8 mouse cellular contexts compared by ENCODE assay signal in genomic region chr6:110646901-110647300, GRCm38 (mm10). TPM values are rescaled to one million over a fixed set of nuclear protein-coding genes. Genes with fewer than 3 reads are reported as not detected.
DNase-seq lines count a peak whose midpoint lies in the region; ATAC-seq lines count a peak whose summit lies in the region.

No protein-coding gene starts in this region.

- intact Hi-C loops in heart, postnatal 36 days (cut with DNase I) = no loop called here
- intact Hi-C loops in gastrocnemius, postnatal 36 days (cut with DNase I) = no loop called here

- no peaks in the 10 kb centered on the region for H3K9me3 ChIP-seq in heart, embryonic 12.5 days (replicated peaks)
- H3K9me3 ChIP-seq in forebrain, embryonic 14.5 days (replicated peaks; ENCODE audit: control insufficient read depth, low read length) = no peaks in the 10 kb centered on the region
- H3K9me3 ChIP-seq in neural tube, embryonic 13.5 days = no peaks in the 10 kb centered on the region

- H3K27me3 ChIP-seq in heart, embryonic 12.5 days (replicated peaks) = peaks cover 59% of the 10 kb centered on the region
- peaks cover 20% of the 10 kb centered on the region for H3K27me3 ChIP-seq in forebrain, embryonic 14.5 days (replicated peaks; ENCODE audit: control insufficient read depth, insufficient read depth, low read length)
- H3K27me3 ChIP-seq in neural tube, embryonic 13.5 days = peaks cover 45% of the 10 kb centered on the region

- no peaks in the 10 kb centered on the region for H3K36me3 ChIP-seq in heart, embryonic 12.5 days
- no peaks in the 10 kb centered on the region for H3K36me3 ChIP-seq in forebrain, embryonic 14.5 days (ENCODE audit: control insufficient read depth, insufficient read depth, low read length)
- H3K36me3 ChIP-seq in neural tube, embryonic 13.5 days = no peaks in the 10 kb centered on the region

- no peak for DNase-seq in heart, postnatal 36 days
- peak; percentile 16 for DNase-seq in forebrain, embryonic 14.5 days (ENCODE audit: low spot score)
- peak; percentile 31 to 49 for DNase-seq in layer of hippocampus, postnatal 25 days (ENCODE audit: extremely low spot score in 1 of 2, low spot score in 1 of 2)
- no peak for DNase-seq in gastrocnemius, postnatal 36 days

- H3K4me2 ChIP-seq in heart, embryonic 12.5 days = peak overlapping the region; percentile 80
- peak overlapping the region; percentile 94 for H3K4me2 ChIP-seq in forebrain, embryonic 14.5 days (ENCODE audit: low read length)
- peak overlapping the region; percentile 92 for H3K4me2 ChIP-seq in neural tube, embryonic 13.5 days

- no peak overlapping the region for H3K27ac ChIP-seq in heart, embryonic 12.5 days (ENCODE audit: poor library complexity, severe bottlenecking)
- H3K27ac ChIP-seq in forebrain, embryonic 14.5 days (ENCODE audit: low read depth, low read length) = no peak overlapping the region
- H3K27ac ChIP-seq in neural tube, embryonic 13.5 days (replicated peaks) = peak overlapping the region; percentile 18; the same call in 1 of the 2 replicates

- WGBS in heart, embryonic 12.5 days = 5% methylated on average over 12 of the region's 12 CpGs
- under 1% methylated on average over 12 of the region's 12 CpGs for WGBS in forebrain, embryonic 14.5 days
- WGBS in neural tube, embryonic 13.5 days = under 1% methylated on average over 12 of the region's 12 CpGs

- peak overlapping the region; percentile 14 for H3K4me3 ChIP-seq in heart, embryonic 12.5 days
- peak overlapping the region; percentile 60 for H3K4me3 ChIP-seq in forebrain, embryonic 14.5 days (ENCODE audit: low read depth, low read length)
- H3K4me3 ChIP-seq in neural tube, embryonic 13.5 days = peak overlapping the region; percentile 70

- H3K9ac ChIP-seq in heart, embryonic 12.5 days = no peak overlapping the region
- peak overlapping the region; percentile 67 for H3K9ac ChIP-seq in forebrain, embryonic 14.5 days (ENCODE audit: low read length)
- H3K9ac ChIP-seq in neural tube, embryonic 13.5 days = peak overlapping the region; percentile 79

- peaks cover 12% of the 10 kb centered on the region; the same call in 1 of the 2 replicates for H3K4me1 ChIP-seq in heart, embryonic 12.5 days (replicated peaks)
- no peaks in the 10 kb centered on the region; the same call in 1 of the 2 replicates for H3K4me1 ChIP-seq in forebrain, embryonic 14.5 days (ENCODE audit: control insufficient read depth, insufficient read depth, low read length)
- peaks cover 36% of the 10 kb centered on the region for H3K4me1 ChIP-seq in neural tube, embryonic 13.5 days (replicated peaks)

- no peak for ATAC-seq in heart, embryonic 12.5 days (ENCODE audit: insufficient number of reproducible peaks, low FRiP score)
- ATAC-seq in forebrain, embryonic 14.5 days = no peak
- ATAC-seq in neural tube, embryonic 13.5 days (ENCODE audit: low read depth) = no peak
- ATAC-seq in erythroblast, adult 5-6 weeks (replicated peaks; ENCODE audit: low FRiP score, poor library complexity, severe bottlenecking) = no peak
- ATAC-seq in CD4-positive, CD25-positive, alpha-beta regulatory T cell, adult 4 months = no peak

RNA-seq across cellular contexts. Expression of gene Grm7, which starts 1.5 kb away (rescaled TPM):
- 1.4 and 1.6 TPM in 2 replicates for polyA plus RNA-seq in heart, embryonic 12.5 days (2016; fragmentation: Nextera tagmentation; extraction: Ambion mirVana)
- total RNA-seq in heart, postnatal 36 days (2021) = under 1 TPM in 1 of 2 experiments, not detected in 1; 0.11 TPM
- 5.6 and 9.1 TPM in 2 replicates for polyA plus RNA-seq in forebrain, embryonic 14.5 days (2014; fragmentation: Nextera tagmentation; extraction: Ambion mirVana)
- 10 to 100 TPM; 63.2 to 77.9 TPM for total RNA-seq in layer of hippocampus, postnatal 25 days (2021)
- 15.4 and 15.7 TPM in 2 replicates for polyA plus RNA-seq in neural tube, embryonic 13.5 days (2015; fragmentation: Nextera tagmentation; extraction: Ambion mirVana)
- total RNA-seq in gastrocnemius, postnatal 36 days (2021) = not detected
- total RNA-seq in erythroblast, adult 5-6 weeks (2015; ENCODE audit: low replicate concordance) = not detected in 2 replicates
- not detected in 2 replicates for total RNA-seq in erythroblast, adult 5-6 weeks (2017; ENCODE audit: low replicate concordance)
- not detected for polyA plus RNA-seq in CD4-positive, CD25-positive, alpha-beta regulatory T cell, adult 4 months (2017; shearing (Covaris generic))

Comparison
In these comparisons a context has a peak if more than half of its experiments do, and no peak if none do; other contexts are left out.
1. H3K4me3 ChIP-seq: peak in every context shown above with its lines; median percentile 70 in neural tube, embryonic 13.5 days; 60 in forebrain, embryonic 14.5 days; 14 in heart, embryonic 12.5 days.
2. DNase-seq: peak in forebrain, embryonic 14.5 days (single experiment) and layer of hippocampus, postnatal 25 days (2 of 2); none in heart, postnatal 36 days (0 of 2) and gastrocnemius, postnatal 36 days (0 of 2).
3. RNA of gene Grm7, which starts 1.5 kb away (total RNA-seq): 63.2 to 77.9 TPM in layer of hippocampus, postnatal 25 days; 0.11 TPM in heart, postnatal 36 days, not detected in gastrocnemius, postnatal 36 days and not detected in erythroblast, adult 5-6 weeks; every median in the first group is over 10 times any median in the second.
4. Peak in every context shown above with its lines, with median percentiles within 50 percentile points of each other: H3K4me2 ChIP-seq.